Mouse (Mus musculus) C2C12 (cell line): ENCODE results near the gene Tbc1d16.

Experiments used
- CEBPB ChIP-seq: IDR thresholded peaks from one replicate; pipeline ENCODE4 v1.6.1; 2011; ENCODE audit warnings: low read depth, mild to moderate bottlenecking, control low read depth, moderate library complexity
- CTCF ChIP-seq: IDR thresholded peaks from one replicate; pipeline ENCODE4 v1.5.1; 2011; ENCODE audit not compliant: control insufficient read depth, insufficient read depth, insufficient read length
- FOSL1 ChIP-seq: IDR thresholded peaks from one replicate; pipeline ENCODE4 v1.8.0; 2011; ENCODE audit warnings: mild to moderate bottlenecking, low read length; ENCODE audit not compliant: poor library complexity, insufficient read depth, severe bottlenecking
- MAX ChIP-seq: IDR thresholded peaks from one replicate; pipeline ENCODE4 v1.6.1; 2011; ENCODE audit warnings: mild to moderate bottlenecking, control low read depth
- MYOD1 ChIP-seq: IDR thresholded peaks from one replicate; pipeline ENCODE4 v1.6.1; 2011; ENCODE audit warnings: low read depth; ENCODE audit not compliant: control insufficient read depth, insufficient read length
- MYOG ChIP-seq: IDR thresholded peaks from one replicate; pipeline ENCODE4 v1.6.1; 2011; ENCODE audit not compliant: control insufficient read depth, insufficient read length; ENCODE audit errors: extremely low read depth
- USF1 ChIP-seq: IDR thresholded peaks from one replicate; pipeline ENCODE4 v1.6.1; 2011; ENCODE audit warnings: low read depth, mild to moderate bottlenecking, control low read depth, moderate library complexity

- TF ChIP-seq CTCF (peak; percentile 15), CEBPB (no peak), FOSL1 (no peak), MAX (no peak), MYOD1 (no peak), USF1 (no peak), MYOG (no peak)
These were observed 24.7 kb upstream of the Tbc1d16 start for GRCm38 (mm10) chr11:119252854-119253541.
